Mouse (Mus musculus): ENCODE measurements around the gene Sorbs2. TPM values are rescaled to one million over a fixed set of nuclear protein-coding genes. Genes with fewer than 3 reads are reported as not detected.

Sorbs2 gene
- polyA plus RNA-seq, 1 experiment: 14.3 TPM

- no peak overlapping the region for H3ac ChIP-seq (ENCODE audit: control insufficient read depth, insufficient read length)
- peaks cover 7% of the 10 kb centered on the region for H3K27me3 ChIP-seq (ENCODE audit: control insufficient read depth, insufficient read depth, insufficient read length)
- no peaks in the 10 kb centered on the region for H3K79me2 ChIP-seq (ENCODE audit: control insufficient read depth, insufficient read depth)
- no peak overlapping the region for H3K4me2 ChIP-seq (ENCODE audit: low read depth)
- TF ChIP-seq MYOG (IDR thresholded peaks at IDR 0.05; ENCODE audit: control insufficient read depth in 1 of 3, insufficient read depth in 1 of 3, insufficient read length in 2 of 3, low read depth in 2 of 3): no peak
- no peak for TF ChIP-seq TCF3 (IDR thresholded peaks at IDR 0.05; ENCODE audit: insufficient read length, low read depth)
- no peak for TF ChIP-seq CEBPB (IDR thresholded peaks at IDR 0.05; ENCODE audit: insufficient read depth, poor library complexity, severe bottlenecking)
- no peak for TF ChIP-seq MAX (IDR thresholded peaks at IDR 0.05; ENCODE audit: low read depth)
- TF ChIP-seq E2F4 (IDR thresholded peaks at IDR 0.05; ENCODE audit: insufficient read depth): no peak
- no peak for TF ChIP-seq POLR2A (IDR thresholded peaks at IDR 0.05; ENCODE audit: insufficient read length, low read depth)
- no peak for TF ChIP-seq REST (IDR thresholded peaks at IDR 0.05; ENCODE audit: insufficient read depth, insufficient read length)
- no peak for TF ChIP-seq TCF12 (IDR thresholded peaks at IDR 0.05; ENCODE audit: insufficient read depth, poor library complexity, severe bottlenecking)
- no peak for TF ChIP-seq POLR2AphosphoS2 (IDR thresholded peaks at IDR 0.05; ENCODE audit: insufficient read length, low read depth)
- no peak for TF ChIP-seq SRF (IDR thresholded peaks at IDR 0.05; ENCODE audit: control insufficient read depth, insufficient read length, low read depth)
- TF ChIP-seq MYOD1 (IDR thresholded peaks at IDR 0.05; ENCODE audit: control insufficient read depth in 1 of 3, insufficient read length in 2 of 3, low read depth in 2 of 3): no peak
- no peak for TF ChIP-seq USF1 (IDR thresholded peaks at IDR 0.05; ENCODE audit: low read depth)
- no peaks in the 10 kb centered on the region for H3K36me3 ChIP-seq (ENCODE audit: control insufficient read depth, insufficient read depth)
- no peak overlapping the region for H3K4me3 ChIP-seq
These were observed 281.0 kb downstream of the Sorbs2 start for GRCm38 (mm10) chr8:45788610-45789009.

GRCm38 (mm10) chr8:45794847-45795246, 287.3 kb downstream of the Sorbs2 start:
- Histone ChIP-seq H3K36me3 (ENCODE audit: control insufficient read depth, insufficient read depth) (no peaks in the 10 kb centered on the region), H3ac (ENCODE audit: control insufficient read depth, insufficient read length) (no peak overlapping the region), H3K4me2 (ENCODE audit: low read depth) (no peak overlapping the region), H3K79me2 (ENCODE audit: control insufficient read depth, insufficient read depth) (no peaks in the 10 kb centered on the region), H3K27me3 (ENCODE audit: control insufficient read depth, insufficient read depth, insufficient read length) (no peaks in the 10 kb centered on the region), H3K4me3 (no peak overlapping the region)
- TF ChIP-seq CEBPB (IDR thresholded peaks at IDR 0.05; ENCODE audit: insufficient read depth, poor library complexity, severe bottlenecking) (no peak), MYOD1 (IDR thresholded peaks at IDR 0.05; ENCODE audit: control insufficient read depth in 1 of 3, insufficient read length in 2 of 3, low read depth in 2 of 3) (no peak), MYOG (IDR thresholded peaks at IDR 0.05; ENCODE audit: control insufficient read depth in 1 of 3, insufficient read depth in 1 of 3, insufficient read length in 2 of 3, low read depth in 2 of 3) (no peak), TCF3 (IDR thresholded peaks at IDR 0.05; ENCODE audit: insufficient read length, low read depth) (no peak), TCF12 (IDR thresholded peaks at IDR 0.05; ENCODE audit: insufficient read depth, poor library complexity, severe bottlenecking) (no peak), E2F4 (IDR thresholded peaks at IDR 0.05; ENCODE audit: insufficient read depth) (no peak), USF1 (IDR thresholded peaks at IDR 0.05; ENCODE audit: low read depth) (no peak)

GRCm38 (mm10) chr8:45796331-45796740, 288.7 kb downstream of the Sorbs2 start:
- no peak overlapping the region for H3K4me2 ChIP-seq (ENCODE audit: low read depth)
- H3K27me3 ChIP-seq (ENCODE audit: control insufficient read depth, insufficient read depth, insufficient read length): no peaks in the 10 kb centered on the region
- no peaks in the 10 kb centered on the region for H3K36me3 ChIP-seq (ENCODE audit: control insufficient read depth, insufficient read depth)
- H3ac ChIP-seq (ENCODE audit: control insufficient read depth, insufficient read length): no peak overlapping the region
- no peak for TF ChIP-seq SRF (IDR thresholded peaks at IDR 0.05; ENCODE audit: control insufficient read depth, insufficient read length, low read depth)
- TF ChIP-seq POLR2A (IDR thresholded peaks at IDR 0.05; ENCODE audit: insufficient read length, low read depth): no peak
- no peak for TF ChIP-seq REST (IDR thresholded peaks at IDR 0.05; ENCODE audit: insufficient read depth, insufficient read length)
- no peak for TF ChIP-seq TCF3 (IDR thresholded peaks at IDR 0.05; ENCODE audit: insufficient read length, low read depth)
- no peak for TF ChIP-seq CEBPB (IDR thresholded peaks at IDR 0.05; ENCODE audit: insufficient read depth, poor library complexity, severe bottlenecking)
- no peak for TF ChIP-seq MYOG (IDR thresholded peaks at IDR 0.05; ENCODE audit: control insufficient read depth in 1 of 3, insufficient read depth in 1 of 3, insufficient read length in 2 of 3, low read depth in 2 of 3)
- TF ChIP-seq MYOD1 (IDR thresholded peaks at IDR 0.05; ENCODE audit: control insufficient read depth in 1 of 3, insufficient read length in 2 of 3, low read depth in 2 of 3): no peak
- no peak for TF ChIP-seq POLR2AphosphoS2 (IDR thresholded peaks at IDR 0.05; ENCODE audit: insufficient read length, low read depth)
- no peak for TF ChIP-seq E2F4 (IDR thresholded peaks at IDR 0.05; ENCODE audit: insufficient read depth)
- no peak for TF ChIP-seq MAX (IDR thresholded peaks at IDR 0.05; ENCODE audit: low read depth)
- TF ChIP-seq TCF12 (IDR thresholded peaks at IDR 0.05; ENCODE audit: insufficient read depth, poor library complexity, severe bottlenecking): no peak
- TF ChIP-seq USF1 (IDR thresholded peaks at IDR 0.05; ENCODE audit: low read depth): no peak
- no peaks in the 10 kb centered on the region for H3K79me2 ChIP-seq (ENCODE audit: control insufficient read depth, insufficient read depth)
- H3K4me3 ChIP-seq: no peak overlapping the region

- TF ChIP-seq MYOG (IDR thresholded peaks at IDR 0.05; ENCODE audit: control insufficient read depth in 1 of 3, insufficient read depth in 1 of 3, insufficient read length in 2 of 3, low read depth in 2 of 3) (no peak), USF1 (IDR thresholded peaks at IDR 0.05; ENCODE audit: low read depth) (no peak), POLR2AphosphoS2 (IDR thresholded peaks at IDR 0.05; ENCODE audit: insufficient read length, low read depth) (no peak)
- H3K36me3 ChIP-seq (ENCODE audit: control insufficient read depth, insufficient read depth): peaks cover 4% of the 10 kb centered on the region
These were observed 291.9 kb downstream of the Sorbs2 start for GRCm38 (mm10) chr8:45799517-45799916.

GRCm38 (mm10) chr8:45808597-45808996, 301.0 kb downstream of the Sorbs2 start:
- Histone ChIP-seq H3K4me2 (ENCODE audit: low read depth) (no peak overlapping the region), H3ac (ENCODE audit: control insufficient read depth, insufficient read length) (no peak overlapping the region), H3K27me3 (ENCODE audit: control insufficient read depth, insufficient read depth, insufficient read length) (peaks cover 10% of the 10 kb centered on the region), H3K79me2 (ENCODE audit: control insufficient read depth, insufficient read depth) (no peaks in the 10 kb centered on the region), H3K4me3 (no peak overlapping the region), H3K36me3 (ENCODE audit: control insufficient read depth, insufficient read depth) (peaks cover 23% of the 10 kb centered on the region)
- TF ChIP-seq SRF (IDR thresholded peaks at IDR 0.05; ENCODE audit: control insufficient read depth, insufficient read length, low read depth): no peak

More at GRCm38 (mm10) chr8:45799517-45799916, 291.9 kb downstream of the Sorbs2 start:
- Histone ChIP-seq H3ac (ENCODE audit: control insufficient read depth, insufficient read length) (no peak overlapping the region), H3K79me2 (ENCODE audit: control insufficient read depth, insufficient read depth) (no peaks in the 10 kb centered on the region), H3K4me3 (no peak overlapping the region), H3K27me3 (ENCODE audit: control insufficient read depth, insufficient read depth, insufficient read length) (peaks cover 2% of the 10 kb centered on the region), H3K4me2 (ENCODE audit: low read depth) (no peak overlapping the region)
